Mouse (Mus musculus) MN1 (cell line): ENCODE data around the gene Itpkb.

Source experiments
- DNase-seq: peaks from one replicate; pipeline ENCODE4 v3.0.0-alpha.2; 2016; ENCODE audit warnings: low spot score

The Itpkb gene

DNA sequence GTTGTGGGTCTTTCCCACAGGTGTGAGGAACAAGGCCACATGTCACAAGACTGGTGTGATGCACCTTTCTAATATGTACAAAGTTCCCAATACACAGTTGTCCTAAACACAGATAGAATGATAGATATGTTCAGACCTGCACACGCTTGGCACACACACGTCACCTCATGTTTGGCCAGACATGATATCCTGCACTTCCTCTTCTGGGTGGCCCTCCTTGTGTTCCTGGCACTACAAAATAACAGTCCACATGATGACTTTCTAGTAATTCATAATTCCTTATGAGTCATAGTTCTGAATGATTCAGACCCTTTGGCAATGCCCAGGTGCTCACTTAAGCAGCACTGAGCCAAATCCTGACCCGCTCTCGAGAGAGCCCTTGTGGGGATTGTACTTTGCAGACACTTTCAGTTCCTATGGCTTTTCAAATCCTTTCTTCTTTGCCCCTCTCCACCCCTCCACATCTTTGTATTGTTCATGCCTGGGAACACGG, 132.7 kb downstream of the Itpkb start:
- no peak for DNase-seq

DNA sequence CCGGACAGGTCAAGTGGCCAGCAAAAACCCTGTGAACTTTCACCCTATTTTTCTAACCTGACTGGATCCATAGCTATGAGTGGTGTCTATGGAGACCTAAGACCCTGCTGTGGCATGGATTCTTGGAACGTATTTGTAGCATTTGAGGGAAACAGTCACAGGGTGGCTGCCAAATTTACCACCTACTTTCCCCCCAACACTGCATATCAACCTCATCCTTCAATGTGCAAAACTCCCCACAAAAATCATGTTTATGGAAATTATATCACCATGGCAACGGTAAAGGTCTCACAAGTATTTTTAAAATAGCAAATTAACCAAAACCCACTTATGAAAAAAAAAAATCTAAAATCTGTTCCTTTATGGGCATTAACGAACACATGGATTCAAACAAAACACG, 134.1 kb downstream of the Itpkb start:
- no peak for DNase-seq

DNA sequence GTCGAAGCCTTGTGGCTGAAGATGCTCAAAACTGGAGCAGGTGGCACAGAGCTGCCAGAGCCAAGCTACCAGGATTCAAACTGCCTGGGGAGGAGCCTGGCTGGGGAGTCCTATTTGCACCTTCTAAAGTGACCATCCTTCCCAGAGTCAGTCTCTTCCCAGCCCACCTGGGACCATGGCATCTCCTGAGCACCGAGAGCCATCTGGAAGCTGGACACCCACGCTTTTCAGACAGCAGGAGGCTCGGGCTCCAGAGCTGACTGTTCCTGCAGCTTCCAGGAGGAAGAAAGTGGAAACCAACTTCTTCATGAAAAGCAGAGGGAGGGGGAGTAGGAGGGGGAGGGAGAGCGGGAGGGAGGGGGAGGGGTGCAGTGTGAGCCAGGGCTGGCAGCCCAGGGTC, 135.3 kb downstream of the Itpkb start:
- no peak for DNase-seq

DNA sequence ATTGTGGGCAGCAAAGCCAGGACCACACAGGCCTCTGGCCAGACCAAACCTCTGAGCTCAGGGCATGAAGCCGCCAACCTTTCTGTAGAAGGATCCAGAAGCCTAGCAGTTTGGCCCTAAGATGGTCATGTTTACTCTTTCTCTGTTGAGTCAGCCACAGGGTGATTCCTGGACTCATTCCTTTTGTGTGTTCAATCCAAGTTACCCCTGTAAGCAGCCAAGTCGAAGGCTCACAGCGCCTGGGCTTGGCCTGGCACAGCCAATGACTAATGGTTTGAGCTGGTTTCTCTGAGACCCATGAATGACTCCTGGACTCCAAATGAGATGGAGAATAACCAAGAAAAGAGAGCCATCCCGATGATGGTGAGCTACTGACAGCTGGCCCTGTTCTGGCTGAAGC, 137.7 kb downstream of the Itpkb start:
- DNase-seq, result no peak

DNA sequence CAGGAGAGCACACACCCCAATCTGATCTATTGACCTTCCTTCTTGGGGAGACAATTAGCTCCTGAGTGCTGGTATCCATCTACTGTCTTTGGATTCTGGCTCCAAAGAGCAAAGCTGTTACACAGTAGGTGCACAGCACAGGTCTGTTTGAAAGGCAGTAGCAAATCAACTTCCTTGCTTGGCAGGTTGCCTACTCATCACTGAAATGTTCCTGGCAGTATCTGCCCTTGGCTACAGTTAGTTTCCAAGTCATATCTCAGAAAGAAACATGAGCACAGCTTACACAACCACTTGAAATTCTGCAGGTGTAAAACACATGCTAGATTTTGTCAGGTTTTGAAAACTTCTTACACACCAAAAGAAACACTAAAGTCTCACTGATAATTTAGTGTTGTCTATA, 143.3 kb downstream of the Itpkb start:
- DNase-seq, result no peak
